15 mouse cellular contexts compared by ENCODE assay signal in the genomic region with DNA sequence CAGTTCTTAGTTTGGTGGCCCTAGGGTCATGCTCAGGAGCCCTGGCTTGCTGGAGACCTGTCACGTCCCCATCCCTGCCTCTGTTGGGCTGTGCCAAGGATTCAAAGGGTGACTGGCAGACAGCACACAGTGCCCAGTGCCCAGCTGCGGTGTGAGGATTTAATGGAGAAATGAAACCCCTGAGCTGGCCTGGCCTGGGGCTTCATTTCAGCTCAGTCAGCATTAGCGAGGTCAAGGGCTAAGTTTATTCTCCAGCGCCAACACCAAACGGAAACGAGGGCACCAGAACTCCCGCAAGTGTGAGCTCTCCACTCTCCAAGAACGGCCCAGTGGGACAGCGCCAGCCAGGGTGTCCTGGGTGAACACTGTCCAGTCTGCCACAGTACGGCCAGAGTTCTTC. TPM values are rescaled to one million over a fixed set of nuclear protein-coding genes. Genes with fewer than 3 reads are reported as not detected.
DNase-seq lines count a peak whose midpoint lies in the region; ATAC-seq lines count a peak whose summit lies in the region.
"Had no signal": no experiment of that assay in that cellular context is flagged by ENCODE, and none has a peak within 500 bp of the region (broad histone marks: within the 10 kb centered on the region; RNA-seq: fewer than 3 reads in every experiment).

No protein-coding gene starts in this region.

- no peaks in the 10 kb centered on the region for H3K27me3 ChIP-seq in liver, embryonic 12.5 days (replicated peaks)
- H3K27me3 ChIP-seq in liver, embryonic 11.5 days (replicated peaks; ENCODE audit: control insufficient read depth, insufficient read depth, low read length), result no peaks in the 10 kb centered on the region
- no peaks in the 10 kb centered on the region for H3K27me3 ChIP-seq in neural tube, embryonic 15.5 days (replicated peaks)
- H3K27me3 ChIP-seq: CH12.LX; limb, embryonic 15.5 days had no signal

- peaks cover 29% of the 10 kb centered on the region for H3K36me3 ChIP-seq in liver, embryonic 12.5 days
- peaks cover 13% of the 10 kb centered on the region for H3K36me3 ChIP-seq in liver, embryonic 11.5 days (ENCODE audit: control insufficient read depth, insufficient read depth, low read length)
- peaks cover 30% of the 10 kb centered on the region for H3K36me3 ChIP-seq in macrophage (ENCODE audit: inconsistent target)
- peaks cover 18% of the 10 kb centered on the region for H3K36me3 ChIP-seq in neural tube, embryonic 15.5 days

- no peak overlapping the region for H3K4me2 ChIP-seq in liver, embryonic 12.5 days
- H3K4me2 ChIP-seq in liver, embryonic 11.5 days, result no peak overlapping the region
- no peak overlapping the region for H3K4me2 ChIP-seq in neural tube, embryonic 15.5 days
- H3K4me2 ChIP-seq: midbrain, embryonic 11.5 days had no signal

- no peak overlapping the region for H3K9ac ChIP-seq in liver, embryonic 12.5 days
- H3K9ac ChIP-seq in liver, embryonic 11.5 days (ENCODE audit: low read depth, low read length), result no peak overlapping the region
- no peak overlapping the region for H3K9ac ChIP-seq in neural tube, embryonic 15.5 days (replicated peaks)
- H3K9ac ChIP-seq: limb, embryonic 15.5 days had no signal

- no peak overlapping the region for H3K4me3 ChIP-seq in liver, embryonic 12.5 days
- H3K4me3 ChIP-seq in liver, embryonic 11.5 days (ENCODE audit: low read depth, low read length), result no peak overlapping the region
- H3K4me3 ChIP-seq in macrophage (ENCODE audit: inconsistent target), result no peak overlapping the region
- H3K4me3 ChIP-seq in neural tube, embryonic 15.5 days (replicated peaks), result no peak overlapping the region
- H3K4me3 ChIP-seq: limb, embryonic 15.5 days had no signal

- 0 out of 2 replicates have a peak overlapping the region, but pooled peaks have one; percentile 7 for H3K27ac ChIP-seq in liver, embryonic 12.5 days
- no peak overlapping the region for H3K27ac ChIP-seq in liver, embryonic 11.5 days (ENCODE audit: low read depth, low read length)
- H3K27ac ChIP-seq in macrophage, result peak overlapping the region; percentile 71
- H3K27ac ChIP-seq in neural tube, embryonic 15.5 days (replicated peaks), result no peak overlapping the region
- H3K27ac ChIP-seq: limb, embryonic 15.5 days had no signal

- 82% methylated on average over 10 of the region's 10 CpGs for WGBS in liver, embryonic 12.5 days (ENCODE audit: insufficient replicate concordance)
- WGBS in liver, embryonic 11.5 days, result 79% methylated on average over 10 of the region's 10 CpGs
- 56% methylated on average over 10 of the region's 10 CpGs for WGBS in macrophage (ENCODE audit: missing documents)
- 78% methylated on average over 10 of the region's 10 CpGs for WGBS in neural tube, embryonic 15.5 days

- peak; percentile 47 for DNase-seq in adrenal gland, postnatal 10 days
- DNase-seq in adrenal gland, adult 8-10 months, result no peak
- peak; percentile 32 for DNase-seq in heart, adult 8-10 months (ENCODE audit: low spot score)
- no peak for DNase-seq in heart, postnatal 10 days
- DNase-seq in liver, embryonic 11.5 days (ENCODE audit: low spot score), result no peak
- DNase-seq: kidney, adult 9 months; lung, postnatal 14 days had no signal

- intact Hi-C loops in heart, postnatal 10 days (cut with DNase I), result no loop called here

- peaks cover 40% of the 10 kb centered on the region for H3K4me1 ChIP-seq in liver, embryonic 12.5 days
- peaks cover 13% of the 10 kb centered on the region for H3K4me1 ChIP-seq in liver, embryonic 11.5 days (replicated peaks; ENCODE audit: control insufficient read depth, insufficient read depth, low read length)
- peaks cover 41% of the 10 kb centered on the region for H3K4me1 ChIP-seq in neural tube, embryonic 15.5 days

- H3K9me3 ChIP-seq in liver, embryonic 12.5 days (replicated peaks), result no peaks in the 10 kb centered on the region
- no peaks in the 10 kb centered on the region for H3K9me3 ChIP-seq in liver, embryonic 11.5 days (ENCODE audit: control insufficient read depth, low read length)
- H3K9me3 ChIP-seq in neural tube, embryonic 15.5 days (replicated peaks), result no peaks in the 10 kb centered on the region
- H3K9me3 ChIP-seq: limb, embryonic 15.5 days had no signal

- no peak for ATAC-seq in liver, embryonic 12.5 days
- ATAC-seq in liver, embryonic 11.5 days (replicated peaks; ENCODE audit: low FRiP score), result no peak
- ATAC-seq in neural tube, embryonic 15.5 days (ENCODE audit: low FRiP score), result no peak
- ATAC-seq: forebrain, embryonic 14.5 days had no signal

- H3K79me2 ChIP-seq in macrophage (ENCODE audit: inconsistent target), result peaks cover 25% of the 10 kb centered on the region

RNA-seq across cellular contexts. Expression of a gene that starts 3.3 kb away (rescaled TPM):
- 10 to 100 TPM; 14.3 to 14.7 TPM for total RNA-seq in adrenal gland, postnatal 10 days (2021)
- total RNA-seq in adrenal gland, adult 8-10 months (2022), result 10 to 100 TPM in 3 of 4 experiments, 1 to 10 TPM in 1; 8.5 to 18.9 (median 13.8) TPM
- total RNA-seq in heart, adult 8-10 months (2022), result 10 to 100 TPM; 15.6 to 23.2 (median 20.7) TPM
- total RNA-seq in heart, postnatal 10 days (2021), result 10 to 100 TPM; 29.3 to 31.8 TPM
- polyA plus RNA-seq in liver, embryonic 12.5 days (2016; fragmentation: Nextera tagmentation; extraction: Ambion mirVana), result 17.5 and 18.9 TPM in 2 replicates
- 26.0 and 28.8 TPM in 2 replicates for polyA plus RNA-seq in liver, embryonic 11.5 days (2014; fragmentation: Nextera tagmentation; extraction: Ambion mirVana)
- total RNA-seq in macrophage (2018; cell fraction: chromatin; rRNA removed), result 100 to 1,000 TPM in 2 of 26 experiments, 10 to 100 TPM in 24; 17.3 to 114 (median 35.7) TPM
- 10 to 100 TPM; 19.7 to 54.7 (median 39.3) TPM for total RNA-seq in macrophage (2018; cell fraction: cytosol; rRNA removed)
- 100 to 1,000 TPM in 2 of 26 experiments, 10 to 100 TPM in 24; 25.3 to 122 (median 46.9) TPM for total RNA-seq in macrophage (2018; cell fraction: nucleus; rRNA removed)
- polyA plus RNA-seq in macrophage (2018), result 30.1 to 43.5 TPM (median 34.6 TPM) in 3 replicates
- 43.9 and 44.6 TPM in 2 replicates for polyA plus RNA-seq in neural tube, embryonic 15.5 days (2015; fragmentation: Nextera tagmentation; extraction: Ambion mirVana)

RNA-seq across cellular contexts. Expression of a gene that starts 9.3 kb away (rescaled TPM):
- total RNA-seq in adrenal gland, postnatal 10 days (2021), result 10 to 100 TPM; 55.2 to 64.1 TPM
- total RNA-seq in adrenal gland, adult 8-10 months (2022), result 10 to 100 TPM; 42.7 to 61.4 (median 51.8) TPM
- 100 to 1,000 TPM; 102 to 131 (median 114) TPM for total RNA-seq in heart, adult 8-10 months (2022)
- 100 to 1,000 TPM in 1 of 2 experiments, 10 to 100 TPM in 1; 87.9 to 103 TPM for total RNA-seq in heart, postnatal 10 days (2021)
- polyA plus RNA-seq in liver, embryonic 12.5 days (2016; fragmentation: Nextera tagmentation; extraction: Ambion mirVana), result 14.5 and 15.4 TPM in 2 replicates
- polyA plus RNA-seq in liver, embryonic 11.5 days (2014; fragmentation: Nextera tagmentation; extraction: Ambion mirVana), result 9.6 and 10.6 TPM in 2 replicates
- total RNA-seq in macrophage (2018; cell fraction: chromatin; rRNA removed), result 10 to 100 TPM; 19.3 to 65.4 (median 36.2) TPM
- 10 to 100 TPM; 15.8 to 50.9 (median 27.0) TPM for total RNA-seq in macrophage (2018; cell fraction: cytosol; rRNA removed)
- total RNA-seq in macrophage (2018; cell fraction: nucleus; rRNA removed), result 10 to 100 TPM; 19.1 to 76.3 (median 41.4) TPM
- 24.8 to 53.9 TPM (median 25.2 TPM) in 3 replicates for polyA plus RNA-seq in macrophage (2018)
- polyA plus RNA-seq in neural tube, embryonic 15.5 days (2015; fragmentation: Nextera tagmentation; extraction: Ambion mirVana), result 13.5 and 14.4 TPM in 2 replicates

RNA-seq across cellular contexts. Expression of a gene that starts 14.7 kb away (rescaled TPM):
- not detected for total RNA-seq in adrenal gland, postnatal 10 days (2021)
- total RNA-seq in adrenal gland, adult 8-10 months (2022), result not detected
- total RNA-seq in heart, adult 8-10 months (2022), result not detected
- not detected for total RNA-seq in heart, postnatal 10 days (2021)
- polyA plus RNA-seq in liver, embryonic 12.5 days (2016; fragmentation: Nextera tagmentation; extraction: Ambion mirVana), result not detected in 2 replicates
- polyA plus RNA-seq in liver, embryonic 11.5 days (2014; fragmentation: Nextera tagmentation; extraction: Ambion mirVana), result not detected in 2 replicates
- under 1 TPM in 2 of 26 experiments, not detected in 24; 0.56 to 0.57 TPM for total RNA-seq in macrophage (2018; cell fraction: chromatin; rRNA removed)
- total RNA-seq in macrophage (2018; cell fraction: cytosol; rRNA removed), result under 1 TPM in 1 of 26 experiments, not detected in 25; 0.09 TPM
- not detected for total RNA-seq in macrophage (2018; cell fraction: nucleus; rRNA removed)
- polyA plus RNA-seq in macrophage (2018), result not detected in 3 replicates
- 0.59 and 0.99 TPM in 2 replicates for polyA plus RNA-seq in neural tube, embryonic 15.5 days (2015; fragmentation: Nextera tagmentation; extraction: Ambion mirVana)
- total RNA-seq: CH12.LX had no signal
- polyA plus RNA-seq: gonadal fat pad, adult 2 months; limb, embryonic 15.5 days had no signal

RNA-seq across cellular contexts. Expression of a gene that starts 15.6 kb away (rescaled TPM):
- total RNA-seq in adrenal gland, postnatal 10 days (2021), result not detected
- under 1 TPM in 1 of 4 experiments, not detected in 3; 0.46 TPM for total RNA-seq in adrenal gland, adult 8-10 months (2022)
- under 1 TPM in 1 of 4 experiments, not detected in 3; 0.34 TPM for total RNA-seq in heart, adult 8-10 months (2022)
- not detected for total RNA-seq in heart, postnatal 10 days (2021)
- 0.13 TPM in 1 of 2 replicates, not detected in the other for polyA plus RNA-seq in liver, embryonic 12.5 days (2016; fragmentation: Nextera tagmentation; extraction: Ambion mirVana)
- 0.48 TPM in 1 of 2 replicates, not detected in the other for polyA plus RNA-seq in liver, embryonic 11.5 days (2014; fragmentation: Nextera tagmentation; extraction: Ambion mirVana)
- 1 to 10 TPM in 14 of 26 experiments, under 1 TPM in 1, not detected in 11; 0.74 to 5.6 (median 1.8) TPM for total RNA-seq in macrophage (2018; cell fraction: chromatin; rRNA removed)
- total RNA-seq in macrophage (2018; cell fraction: cytosol; rRNA removed), result not detected
- total RNA-seq in macrophage (2018; cell fraction: nucleus; rRNA removed), result 1 to 10 TPM in 8 of 26 experiments, not detected in 18; 1.5 to 3.1 (median 1.9) TPM
- not detected in 3 replicates for polyA plus RNA-seq in macrophage (2018)
- polyA plus RNA-seq in neural tube, embryonic 15.5 days (2015; fragmentation: Nextera tagmentation; extraction: Ambion mirVana), result 16.3 and 17.8 TPM in 2 replicates

RNA-seq across cellular contexts. Expression of a gene that starts 19.6 kb away (rescaled TPM):
- total RNA-seq in adrenal gland, postnatal 10 days (2021), result 10 to 100 TPM; 44.4 to 49.9 TPM
- total RNA-seq in adrenal gland, adult 8-10 months (2022), result 10 to 100 TPM; 57.1 to 68.1 (median 62.4) TPM
- 10 to 100 TPM; 16.5 to 22.2 (median 18.6) TPM for total RNA-seq in heart, adult 8-10 months (2022)
- total RNA-seq in heart, postnatal 10 days (2021), result 10 to 100 TPM; 31.2 to 32.6 TPM
- 69.5 and 73.8 TPM in 2 replicates for polyA plus RNA-seq in liver, embryonic 12.5 days (2016; fragmentation: Nextera tagmentation; extraction: Ambion mirVana)
- polyA plus RNA-seq in liver, embryonic 11.5 days (2014; fragmentation: Nextera tagmentation; extraction: Ambion mirVana), result 100 and 109 TPM in 2 replicates
- 10 to 100 TPM; 32.2 to 61.0 (median 47.4) TPM for total RNA-seq in macrophage (2018; cell fraction: chromatin; rRNA removed)
- total RNA-seq in macrophage (2018; cell fraction: cytosol; rRNA removed), result 10 to 100 TPM; 66.4 to 91.8 (median 78.1) TPM
- 10 to 100 TPM; 53.1 to 95.2 (median 76.3) TPM for total RNA-seq in macrophage (2018; cell fraction: nucleus; rRNA removed)
- polyA plus RNA-seq in macrophage (2018), result 48.3 to 76.8 TPM (median 72.3 TPM) in 3 replicates
- polyA plus RNA-seq in neural tube, embryonic 15.5 days (2015; fragmentation: Nextera tagmentation; extraction: Ambion mirVana), result 141 and 147 TPM in 2 replicates

Comparison
In these comparisons a context has a peak if more than half of its experiments do, and no peak if none do; other contexts are left out.
1. DNase-seq: peak in adrenal gland, postnatal 10 days (single experiment) and heart, adult 8-10 months (single experiment); none in adrenal gland, adult 8-10 months (single experiment), heart, postnatal 10 days (0 of 2) and liver, embryonic 11.5 days (single experiment).
2. H3K27ac ChIP-seq: peak in liver, embryonic 12.5 days (single experiment) and macrophage (single experiment); none in liver, embryonic 11.5 days (single experiment) and neural tube, embryonic 15.5 days (single experiment).